Mouse (Mus musculus) olfactory bulb, adult 2 months (tissue): Measurements from ENCODE around the gene Rgma. TPM values are rescaled to one million over a fixed set of nuclear protein-coding genes. Genes with fewer than 3 reads are reported as not detected.

Experiments used
- H3K27ac ChIP-seq: fragments of 200-500 bp; 2 replicates; pipeline ENCODE4 v1.5.1; 2012; ENCODE audit warnings: low read depth, low read length; ENCODE audit not compliant: insufficient read depth
- H3K4me1 ChIP-seq: fragments of 200-500 bp; 2 replicates; pipeline ENCODE4 v1.6.1; 2012; ENCODE audit warnings: low read length; ENCODE audit not compliant: control insufficient read depth, insufficient read depth
- H3K4me3 ChIP-seq: fragments of 200-500 bp; 2 replicates; pipeline ENCODE4 v1.5.1; 2012; ENCODE audit warnings: mild to moderate bottlenecking, low read depth, low read length, moderate library complexity; ENCODE audit not compliant: insufficient read depth
- CTCF ChIP-seq: fragments of 200-500 bp; IDR thresholded peaks from 2 replicates; pipeline ENCODE4 v1.5.1; 2012; ENCODE audit warnings: low read depth, mild to moderate bottlenecking, low read length, moderate library complexity; ENCODE audit not compliant: insufficient read depth
- POLR2A ChIP-seq: fragments of 200-500 bp; IDR thresholded peaks from 2 replicates; pipeline ENCODE4 v1.6.1; 2012; ENCODE audit warnings: mild to moderate bottlenecking, low read depth, low read length, moderate library complexity; ENCODE audit not compliant: insufficient read depth
- WGBS: fragments of 180-500 bp; shearing (Covaris S2); methylation state at CpG from one replicate; pipeline ENCODE4 v1.1.7; 2018; 5-methylcytosine and 5-hydroxymethylcytosine counted together
- polyA plus RNA-seq: library from polyadenylated mRNA; stranded (reverse); fragments of >200 nt; gene quantifications from 2 replicates; pipeline ENCODE4 v1.2.4, GENCODE M21; 2012; ENCODE audit warnings: low replicate concordance; ENCODE audit not compliant: missing spikeins, insufficient read depth, insufficient read length

Rgma gene
- polyA plus RNA-seq, 1 experiment, result not detected

- no peak for TF ChIP-seq POLR2A
- TF ChIP-seq CTCF, result no peak
- Histone ChIP-seq H3K4me1 (no peaks in the 10 kb centered on the region), H3K27ac (no peak overlapping the region), H3K4me3 (no peak overlapping the region)
- WGBS, result 93% methylated on average over 3 of the region's 3 CpGs
These were observed 92.4 kb downstream of the Rgma start for GRCm38 (mm10) chr7:73467741-73468140.

Other genes starting within 250 kb of the Rgma start
- gene Chd2, start 166.3 kb downstream of the Rgma start, polyA plus RNA-seq, result 211 and 544 TPM in 2 replicates